Mouse (Mus musculus) forebrain, embryonic 16.5 days (tissue): ENCODE data around the gene Ncam1. TPM values are rescaled to one million over a fixed set of nuclear protein-coding genes. Genes with fewer than 3 reads are reported as not detected.

Source experiments
- ATAC-seq: fragments of 200-750 bp; cut with Nextera tagmentation; 2 replicates; pipeline ENCODE4 v1.8.0; 2017; ENCODE audit warnings: mild to moderate bottlenecking, moderate library complexity
- H3K27ac ChIP-seq: fragments of 300-500 bp; sonication (generic); 2 replicates; pipeline ENCODE4 v1.5.1; 2014; ENCODE audit warnings: low read length, control low read depth
- H3K27me3 ChIP-seq: fragments of 300-500 bp; sonication (generic); replicated peaks from 2 replicates; pipeline ENCODE4 v1.6.1; 2014; ENCODE audit warnings: low read length; ENCODE audit not compliant: control insufficient read depth, insufficient read depth
- H3K36me3 ChIP-seq: fragments of 300-500 bp; sonication (generic); 2 replicates; pipeline ENCODE4 v1.6.1; 2014; ENCODE audit not compliant: control insufficient read depth, insufficient read depth
- H3K4me1 ChIP-seq: fragments of 300-500 bp; sonication (generic); replicated peaks from 2 replicates; pipeline ENCODE4 v1.6.1; 2014; ENCODE audit warnings: low read length; ENCODE audit not compliant: control insufficient read depth, insufficient read depth
- H3K4me2 ChIP-seq: fragments of 300-500 bp; sonication (generic); 2 replicates; pipeline ENCODE4 v1.6.1; 2014; ENCODE audit warnings: mild to moderate bottlenecking, low read length, control low read depth
- H3K4me3 ChIP-seq: fragments of 300-500 bp; sonication (generic); replicated peaks from 2 replicates; pipeline ENCODE4 v1.5.1; 2014; ENCODE audit warnings: mild to moderate bottlenecking, low read length, control low read depth
- H3K9ac ChIP-seq: fragments of 300-500 bp; sonication (generic); replicated peaks from 2 replicates; pipeline ENCODE4 v1.6.1; 2014; ENCODE audit warnings: low read depth, low read length, control low read depth
- H3K9me3 ChIP-seq: fragments of 300-500 bp; sonication (generic); 2 replicates; pipeline ENCODE4 v1.6.1; 2016; ENCODE audit warnings: low read length; ENCODE audit not compliant: control insufficient read depth
- WGBS: fragments of 180-500 bp; shearing (Covaris S2); extraction: QIAGEN DNeasy Blood & Tissue Kit; methylation state at CpG from one replicate; pipeline ENCODE4 v1.1.7; 2014; 5-methylcytosine and 5-hydroxymethylcytosine counted together
- polyA plus RNA-seq: library from polyadenylated mRNA; unstranded; fragments of >200 nt; fragmentation: Nextera tagmentation; extraction: Ambion mirVana; gene quantifications from 2 replicates; pipeline ENCODE4 v1.2.1, GENCODE M21; 2015

Gene Ncam1
- polyA plus RNA-seq, 1 experiment from 2014 or later = 436 TPM

GRCm38 (mm10) chr9:49605791-49606190 lies 192.9 kb downstream of the Ncam1 start:
- no peaks in the 10 kb centered on the region for H3K36me3 ChIP-seq
- no peak for ATAC-seq
- WGBS = 67% methylated on average over 4 of the region's 4 CpGs
- no peak overlapping the region for H3K4me3 ChIP-seq
- H3K27me3 ChIP-seq = no peaks in the 10 kb centered on the region
- H3K9me3 ChIP-seq = no peaks in the 10 kb centered on the region
- H3K4me2 ChIP-seq = no peak overlapping the region
- H3K9ac ChIP-seq = no peak overlapping the region
- H3K4me1 ChIP-seq = peaks cover 24% of the 10 kb centered on the region
- no peak overlapping the region for H3K27ac ChIP-seq

GRCm38 (mm10) chr9:49605351-49605750 lies 193.4 kb downstream of the Ncam1 start:
- no peaks in the 10 kb centered on the region for H3K9me3 ChIP-seq
- no peak for ATAC-seq
- H3K4me1 ChIP-seq = peaks cover 24% of the 10 kb centered on the region
- no peak overlapping the region for H3K4me3 ChIP-seq
- WGBS = 92% methylated on average over 3 of the region's 3 CpGs
- H3K27me3 ChIP-seq = no peaks in the 10 kb centered on the region
- no peak overlapping the region for H3K9ac ChIP-seq
- no peaks in the 10 kb centered on the region for H3K36me3 ChIP-seq
- H3K27ac ChIP-seq = no peak overlapping the region
- no peak overlapping the region for H3K4me2 ChIP-seq

DNA sequence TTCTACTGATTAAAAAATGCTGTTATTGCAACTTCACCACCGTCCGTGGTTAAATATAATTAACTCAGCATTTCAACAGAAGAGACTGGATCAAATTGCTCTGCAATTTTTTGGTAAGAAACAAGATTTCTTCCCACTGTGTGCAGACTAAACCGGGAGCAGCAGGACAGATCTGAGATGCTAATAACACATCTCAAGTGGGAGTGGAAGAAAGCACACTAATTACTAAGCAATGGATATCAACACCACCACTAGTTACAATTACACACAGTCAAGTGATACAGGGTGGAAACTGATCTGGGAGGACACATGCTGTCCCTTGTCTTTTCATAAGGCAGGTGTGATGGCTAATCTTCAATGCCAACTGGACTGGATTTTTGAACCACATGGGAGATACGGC lies 197.5 kb downstream of the Ncam1 start:
- Histone ChIP-seq H3K27me3 (no peaks in the 10 kb centered on the region), H3K4me1 (peaks cover 23% of the 10 kb centered on the region), H3K4me3 (no peak overlapping the region), H3K4me2 (no peak overlapping the region), H3K36me3 (no peaks in the 10 kb centered on the region), H3K9me3 (no peaks in the 10 kb centered on the region), H3K9ac (no peak overlapping the region), H3K27ac (no peak overlapping the region; the same call in 1 of the 2 replicates)
- peak; percentile 64 for ATAC-seq
- WGBS = 38% methylated on average over 4 of the region's 4 CpGs

GRCm38 (mm10) chr9:49595635-49596348 lies 202.9 kb downstream of the Ncam1 start:
- Histone ChIP-seq H3K4me1 (peaks cover 55% of the 10 kb centered on the region), H3K27ac (peak overlapping the region; percentile 84), H3K9ac (peak overlapping the region; percentile 43), H3K4me2 (peak overlapping the region; percentile 36), H3K4me3 (no peak overlapping the region), H3K9me3 (no peaks in the 10 kb centered on the region), H3K36me3 (no peaks in the 10 kb centered on the region), H3K27me3 (no peaks in the 10 kb centered on the region)
- ATAC-seq = peak; percentile 57
- 7% methylated on average over 11 of the region's 11 CpGs for WGBS

DNA sequence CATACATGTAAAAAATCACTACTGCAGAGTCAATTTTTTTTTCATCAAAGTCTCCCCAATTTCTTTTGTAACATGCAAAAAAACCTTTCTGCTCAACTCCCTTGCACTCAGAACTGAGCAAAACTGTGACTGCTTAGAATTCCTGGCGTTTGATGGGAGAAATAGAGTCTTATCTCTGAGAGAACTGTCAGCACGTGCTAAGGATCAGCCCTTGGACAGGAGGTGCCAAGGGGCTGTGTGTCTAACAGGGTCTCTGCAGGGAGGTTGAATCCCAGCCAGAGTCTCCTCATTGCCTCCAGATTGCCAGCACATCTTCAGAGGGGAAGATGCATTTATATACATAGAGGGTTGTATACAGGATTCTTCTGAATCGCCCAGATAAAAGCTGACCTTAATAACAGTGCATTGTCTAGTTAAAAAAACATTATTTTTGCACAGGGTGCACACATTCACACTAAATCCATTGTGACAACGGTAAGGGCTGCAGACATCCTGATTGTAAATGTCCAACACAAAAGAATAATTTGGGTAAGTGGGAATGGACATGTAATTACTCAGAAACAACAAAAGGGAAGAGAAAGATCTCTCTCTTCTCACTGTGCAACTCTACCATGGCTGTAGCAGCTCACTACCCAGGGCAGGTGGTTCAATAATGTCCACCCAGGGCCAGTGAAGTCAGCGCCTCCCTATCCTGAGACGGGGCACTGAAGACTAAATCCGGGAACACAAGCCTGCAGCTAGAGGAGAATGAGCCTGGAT lies 203.7 kb downstream of the Ncam1 start:
- H3K36me3 ChIP-seq = no peaks in the 10 kb centered on the region
- no peak overlapping the region for H3K4me3 ChIP-seq
- H3K4me2 ChIP-seq = peak overlapping the region; percentile 36
- H3K9me3 ChIP-seq = no peaks in the 10 kb centered on the region
- H3K9ac ChIP-seq = peak overlapping the region; percentile 43
- 10% methylated on average over 7 of the region's 7 CpGs for WGBS
- ATAC-seq = peak; percentile 26
- no peaks in the 10 kb centered on the region for H3K27me3 ChIP-seq
- H3K27ac ChIP-seq = peak overlapping the region; percentile 84
- H3K4me1 ChIP-seq = peaks cover 63% of the 10 kb centered on the region

DNA sequence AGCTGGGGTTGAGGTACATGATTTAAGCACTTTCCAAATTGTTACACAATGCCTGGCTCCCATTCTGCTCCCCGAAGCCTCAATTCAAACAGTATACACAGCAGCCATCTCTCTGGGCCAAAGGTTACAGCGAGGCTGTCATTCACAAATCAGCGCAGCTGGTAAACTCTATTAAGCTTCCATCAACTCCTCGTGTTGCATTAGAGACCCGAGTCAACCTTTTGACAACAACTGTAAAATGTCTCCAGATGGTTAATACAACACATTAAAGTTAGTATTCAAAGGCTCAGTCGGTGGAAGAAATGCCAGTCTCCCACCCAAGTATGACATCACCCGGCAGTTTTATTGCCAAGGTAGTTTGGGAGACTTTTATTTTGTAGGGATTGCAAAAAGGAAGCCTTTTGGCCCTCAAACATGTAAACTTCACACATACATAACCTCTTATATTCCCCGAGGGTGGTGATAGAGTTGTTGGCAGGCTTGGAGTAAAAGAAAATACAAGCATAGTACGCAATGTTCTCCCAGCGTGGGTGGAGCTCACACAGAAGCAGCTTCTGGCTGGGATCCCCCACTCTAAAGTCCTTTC lies 204.7 kb downstream of the Ncam1 start:
- WGBS = 20% methylated on average over 10 of the region's 10 CpGs
- peak; percentile 63 for ATAC-seq
- no peak overlapping the region for H3K4me3 ChIP-seq
- H3K9ac ChIP-seq = no peak overlapping the region
- H3K27me3 ChIP-seq = no peaks in the 10 kb centered on the region
- H3K27ac ChIP-seq = peak overlapping the region; percentile 84
- H3K9me3 ChIP-seq = no peaks in the 10 kb centered on the region
- no peaks in the 10 kb centered on the region for H3K36me3 ChIP-seq
- H3K4me1 ChIP-seq = peaks cover 63% of the 10 kb centered on the region
- peak overlapping the region; percentile 0; the same call in 1 of the 2 replicates for H3K4me2 ChIP-seq

- Histone ChIP-seq H3K27ac (no peak overlapping the region), H3K27me3 (no peaks in the 10 kb centered on the region), H3K4me3 (no peak overlapping the region), H3K36me3 (no peaks in the 10 kb centered on the region), H3K9me3 (no peaks in the 10 kb centered on the region), H3K4me2 (no peak overlapping the region), H3K4me1 (peaks cover 58% of the 10 kb centered on the region), H3K9ac (no peak overlapping the region)
- no peak for ATAC-seq
- 27% methylated on average over 2 of the region's 2 CpGs for WGBS
Observed at GRCm38 (mm10) chr9:49592006-49592405, 206.7 kb downstream of the Ncam1 start.

- Histone ChIP-seq H3K4me3 (no peak overlapping the region), H3K4me2 (no peak overlapping the region), H3K9ac (no peak overlapping the region), H3K4me1 (peaks cover 42% of the 10 kb centered on the region), H3K9me3 (no peaks in the 10 kb centered on the region), H3K27me3 (no peaks in the 10 kb centered on the region), H3K36me3 (no peaks in the 10 kb centered on the region), H3K27ac (no peak overlapping the region)
- ATAC-seq = no peak
- 19% methylated on average over 4 of the region's 4 CpGs for WGBS
Observed at GRCm38 (mm10) chr9:49590261-49590660, 208.5 kb downstream of the Ncam1 start.

DNA sequence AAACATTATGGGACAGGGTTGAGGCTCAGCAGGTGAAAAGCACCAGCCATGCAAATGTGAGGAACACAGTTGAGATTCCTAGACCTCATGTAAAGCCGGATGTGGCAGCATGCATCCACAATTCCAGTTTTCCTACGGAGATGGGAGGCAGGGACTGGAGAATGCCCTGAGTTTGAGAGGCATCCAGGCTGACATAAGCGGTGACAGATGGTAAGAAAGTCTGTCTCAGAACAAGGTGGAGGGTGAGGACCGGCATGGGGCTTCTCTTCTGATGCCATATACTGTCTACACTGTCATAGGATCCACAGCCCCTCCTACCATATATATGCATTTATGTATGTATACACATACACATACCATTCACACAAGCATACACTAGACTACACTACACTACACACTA lies 221.6 kb downstream of the Ncam1 start:
- no peak overlapping the region for H3K9ac ChIP-seq
- H3K36me3 ChIP-seq = no peaks in the 10 kb centered on the region
- no peak overlapping the region for H3K4me3 ChIP-seq
- H3K27me3 ChIP-seq = no peaks in the 10 kb centered on the region
- no peaks in the 10 kb centered on the region for H3K9me3 ChIP-seq
- H3K27ac ChIP-seq = no peak overlapping the region
- no peak overlapping the region for H3K4me2 ChIP-seq
- ATAC-seq = peak; percentile 62
- H3K4me1 ChIP-seq = peaks cover 8% of the 10 kb centered on the region
- 72% methylated on average over 4 of the region's 4 CpGs for WGBS
